Mouse (Mus musculus): Measurements from ENCODE around the gene Adcy10. TPM values are rescaled to one million over a fixed set of nuclear protein-coding genes. Genes with fewer than 3 reads are reported as not detected.

The Adcy10 gene
- polyA plus RNA-seq, 1 experiment, result not detected

DNA sequence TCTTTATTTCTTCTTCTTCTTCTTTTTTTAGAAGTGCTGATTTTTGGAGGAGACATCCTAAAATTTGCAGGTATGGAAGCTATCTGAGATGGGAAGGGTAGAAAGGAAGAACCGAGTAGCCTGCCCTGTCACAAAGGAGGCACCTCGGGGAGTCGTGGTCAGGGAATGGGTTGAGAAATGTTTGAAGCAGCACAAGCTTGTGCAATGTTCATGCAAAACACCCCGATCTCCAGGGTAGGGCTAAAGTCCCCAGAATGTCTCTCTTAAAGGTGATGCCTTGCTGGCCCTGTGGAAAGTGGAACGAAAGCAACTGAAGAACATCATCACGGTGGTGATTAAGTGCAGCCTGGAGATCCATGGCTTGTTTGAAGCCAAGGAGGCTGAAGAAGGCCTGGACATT is 21.3 kb downstream of the Adcy10 start:
- H3K4me3 ChIP-seq (replicated peaks), result no peak overlapping the region
- no peaks in the 10 kb centered on the region for H3K9me3 ChIP-seq
- TF ChIP-seq GATA1 (IDR thresholded peaks at IDR 0.05; ENCODE audit: borderline replicate concordance, low read length), result no peak
- no peak for TF ChIP-seq FLI1 (IDR thresholded peaks at IDR 0.05; ENCODE audit: low read length)
- peaks cover 20% of the 10 kb centered on the region for H3K4me1 ChIP-seq
- no peaks in the 10 kb centered on the region for H3K36me3 ChIP-seq (replicated peaks; ENCODE audit: low read length)
- H3K27me3 ChIP-seq (replicated peaks), result peaks cover 2% of the 10 kb centered on the region

- Histone ChIP-seq H3K4me3 (replicated peaks) (no peak overlapping the region), H3K27me3 (replicated peaks) (peaks cover 2% of the 10 kb centered on the region), H3K9me3 (no peaks in the 10 kb centered on the region), H3K4me1 (no peaks in the 10 kb centered on the region), H3K36me3 (replicated peaks; ENCODE audit: low read length) (no peaks in the 10 kb centered on the region)
- TF ChIP-seq GATA1 (IDR thresholded peaks at IDR 0.05; ENCODE audit: borderline replicate concordance, low read length) (no peak), FLI1 (IDR thresholded peaks at IDR 0.05; ENCODE audit: low read length) (no peak)
These were observed 25.2 kb downstream of the Adcy10 start for GRCm38 (mm10) chr1:165510161-165510560.

- no peak for TF ChIP-seq GATA1 (IDR thresholded peaks at IDR 0.05; ENCODE audit: borderline replicate concordance, low read length)
- no peak for TF ChIP-seq FLI1 (IDR thresholded peaks at IDR 0.05; ENCODE audit: low read length)
- no peaks in the 10 kb centered on the region for H3K4me1 ChIP-seq
- no peaks in the 10 kb centered on the region for H3K36me3 ChIP-seq (replicated peaks; ENCODE audit: low read length)
- no peak overlapping the region for H3K4me3 ChIP-seq (replicated peaks)
- H3K27me3 ChIP-seq (replicated peaks), result peaks cover 5% of the 10 kb centered on the region
- no peaks in the 10 kb centered on the region for H3K9me3 ChIP-seq
These were observed 35.7 kb downstream of the Adcy10 start for GRCm38 (mm10) chr1:165520716-165521115.

DNA sequence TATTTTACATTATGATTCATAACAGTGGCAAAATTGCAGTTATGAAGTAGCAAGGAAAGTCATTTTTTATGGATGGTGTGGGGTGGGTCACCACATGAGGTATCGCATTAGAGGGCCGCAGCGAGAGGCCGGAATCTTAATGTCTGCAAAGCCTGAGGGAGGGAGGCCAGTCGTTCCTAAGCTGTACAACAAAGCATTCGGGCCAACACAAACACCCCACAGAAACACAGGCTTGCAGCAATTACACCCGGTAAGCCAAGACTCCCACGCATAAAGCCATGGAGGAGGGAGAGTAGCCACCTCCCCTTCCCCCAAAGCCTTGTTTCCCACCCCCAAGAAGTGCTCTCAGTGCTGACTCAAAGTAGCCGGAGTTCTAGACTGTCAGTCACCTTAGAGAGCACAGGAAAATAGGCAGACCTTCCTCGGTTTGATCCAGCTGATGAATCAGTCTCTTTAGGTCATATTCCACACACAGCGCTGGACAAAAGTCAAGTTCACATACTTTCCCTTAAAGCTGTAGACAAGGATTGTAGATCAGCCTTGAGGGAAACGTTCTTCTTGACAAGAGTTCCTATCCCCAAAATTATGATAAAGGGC is 51.2 kb downstream of the Adcy10 start:
- H3K27me3 ChIP-seq (replicated peaks), result no peaks in the 10 kb centered on the region
- H3K36me3 ChIP-seq (replicated peaks; ENCODE audit: low read length), result no peaks in the 10 kb centered on the region
- no peak overlapping the region for H3K4me3 ChIP-seq (replicated peaks)
- TF ChIP-seq FLI1 (IDR thresholded peaks at IDR 0.05; ENCODE audit: low read length) (no peak), GATA1 (IDR thresholded peaks at IDR 0.05; ENCODE audit: borderline replicate concordance, low read length) (no peak)
- H3K9me3 ChIP-seq, result no peaks in the 10 kb centered on the region
- H3K4me1 ChIP-seq, result no peaks in the 10 kb centered on the region

DNA sequence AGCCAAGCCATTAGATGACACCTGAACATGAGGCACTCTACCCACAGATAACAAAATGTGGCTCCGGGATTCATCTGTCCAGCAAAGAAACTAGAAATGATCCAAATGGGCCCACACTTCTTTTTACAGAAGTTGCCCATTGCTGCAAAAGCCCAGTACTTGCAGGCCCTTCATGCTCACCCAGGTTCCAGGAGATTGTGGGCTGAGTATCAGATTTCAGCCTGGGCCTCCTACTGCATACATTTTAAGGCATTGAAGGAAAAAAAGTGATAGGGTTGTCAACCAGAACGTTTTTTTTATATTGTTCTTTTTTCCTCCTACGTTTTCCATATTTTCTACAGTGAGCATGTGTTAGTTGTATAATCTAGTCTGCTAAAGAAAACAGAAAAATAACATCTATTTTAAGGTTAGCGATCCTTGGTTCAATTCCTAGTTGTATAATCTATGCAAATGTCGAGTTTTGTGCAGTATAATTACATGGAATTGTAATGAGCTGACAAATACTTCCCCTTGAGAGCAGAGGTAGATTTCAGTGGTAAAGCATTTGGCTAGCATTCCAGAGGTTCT is 52.3 kb downstream of the Adcy10 start:
- TF ChIP-seq FLI1 (IDR thresholded peaks at IDR 0.05; ENCODE audit: low read length), result no peak
- TF ChIP-seq GATA1 (IDR thresholded peaks at IDR 0.05; ENCODE audit: borderline replicate concordance, low read length), result no peak
- H3K36me3 ChIP-seq (replicated peaks; ENCODE audit: low read length), result no peaks in the 10 kb centered on the region
- H3K4me1 ChIP-seq, result no peaks in the 10 kb centered on the region
- no peaks in the 10 kb centered on the region for H3K27me3 ChIP-seq (replicated peaks)
- no peak overlapping the region for H3K4me3 ChIP-seq (replicated peaks)
- no peaks in the 10 kb centered on the region for H3K9me3 ChIP-seq

GRCm38 (mm10) chr1:165556711-165557110 is 71.7 kb downstream of the Adcy10 start:
- Histone ChIP-seq H3K9me3 (peaks cover 19% of the 10 kb centered on the region), H3K4me1 (no peaks in the 10 kb centered on the region)
- TF ChIP-seq GATA1 (IDR thresholded peaks at IDR 0.05; ENCODE audit: borderline replicate concordance, low read length) (no peak), FLI1 (IDR thresholded peaks at IDR 0.05; ENCODE audit: low read length) (no peak)

GRCm38 (mm10) chr1:165559073-165559472 is 74.1 kb downstream of the Adcy10 start:
- Histone ChIP-seq H3K27me3 (replicated peaks) (peaks cover 6% of the 10 kb centered on the region), H3K9me3 (no peaks in the 10 kb centered on the region), H3K36me3 (replicated peaks; ENCODE audit: low read length) (no peaks in the 10 kb centered on the region), H3K4me1 (peaks cover 4% of the 10 kb centered on the region), H3K4me3 (replicated peaks) (no peak overlapping the region)
- TF ChIP-seq GATA1 (IDR thresholded peaks at IDR 0.05; ENCODE audit: borderline replicate concordance, low read length), result no peak
- no peak for TF ChIP-seq FLI1 (IDR thresholded peaks at IDR 0.05; ENCODE audit: low read length)

More at GRCm38 (mm10) chr1:165556711-165557110, 71.7 kb downstream of the Adcy10 start:
- H3K27me3 ChIP-seq (replicated peaks), result peaks cover 4% of the 10 kb centered on the region
- no peaks in the 10 kb centered on the region for H3K36me3 ChIP-seq (replicated peaks; ENCODE audit: low read length)
- H3K4me3 ChIP-seq (replicated peaks), result no peak overlapping the region

DNA sequence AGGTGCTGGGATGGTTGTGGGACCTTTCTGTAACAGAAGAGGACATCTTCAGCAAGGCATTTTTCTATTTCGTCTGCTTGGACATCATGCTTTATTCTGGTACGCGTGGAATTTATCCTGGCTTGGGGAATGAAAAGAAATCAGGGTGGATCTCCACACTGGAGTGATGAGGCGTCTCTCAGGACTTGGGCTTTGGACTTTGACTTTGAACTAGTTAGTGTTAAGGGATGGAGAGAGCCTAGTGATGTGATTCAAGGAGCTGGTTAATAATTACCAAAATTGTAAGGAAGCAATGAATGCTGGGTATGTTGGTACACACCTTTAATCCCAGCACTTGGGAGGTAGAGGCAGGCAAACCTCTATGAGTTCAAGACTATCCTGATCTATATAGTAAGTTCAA is 80.3 kb downstream of the Adcy10 start:
- Histone ChIP-seq H3K36me3 (replicated peaks; ENCODE audit: low read length) (no peaks in the 10 kb centered on the region), H3K4me3 (replicated peaks) (no peak overlapping the region), H3K27me3 (replicated peaks) (peaks cover 23% of the 10 kb centered on the region), H3K4me1 (peaks cover 10% of the 10 kb centered on the region), H3K9me3 (no peaks in the 10 kb centered on the region)
- TF ChIP-seq GATA1 (IDR thresholded peaks at IDR 0.05; ENCODE audit: borderline replicate concordance, low read length) (no peak), FLI1 (IDR thresholded peaks at IDR 0.05; ENCODE audit: low read length) (no peak)

- H3K9me3 ChIP-seq, result no peaks in the 10 kb centered on the region
- H3K4me3 ChIP-seq (replicated peaks), result no peak overlapping the region
These were observed 82.5 kb downstream of the Adcy10 start for GRCm38 (mm10) chr1:165567466-165567865.

DNA sequence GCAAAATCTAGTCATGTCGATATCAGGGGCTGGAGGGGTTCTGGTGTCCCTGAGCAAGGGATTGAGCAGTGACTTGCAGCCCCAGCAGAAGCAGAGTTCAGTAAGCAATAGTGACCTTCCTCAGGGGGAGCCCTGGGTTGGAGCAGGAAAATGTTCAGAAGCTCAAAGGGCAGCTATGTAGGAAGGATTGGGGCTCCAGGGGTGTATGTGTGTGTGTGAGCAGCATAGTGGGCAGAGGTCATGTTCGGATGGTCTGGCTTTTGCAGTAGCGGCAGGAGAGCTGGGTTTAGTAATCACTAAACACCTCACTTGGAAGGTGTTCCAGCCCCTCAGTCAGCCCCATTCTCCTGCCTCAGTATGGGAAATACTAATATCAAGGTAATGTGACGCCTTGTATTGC is 91.0 kb downstream of the Adcy10 start:
- Histone ChIP-seq H3K27me3 (replicated peaks) (peaks cover 23% of the 10 kb centered on the region), H3K9me3 (peaks cover 5% of the 10 kb centered on the region; the same call in 1 of the 2 replicates), H3K4me3 (replicated peaks) (no peak overlapping the region), H3K4me1 (peaks cover 8% of the 10 kb centered on the region), H3K36me3 (replicated peaks; ENCODE audit: low read length) (no peaks in the 10 kb centered on the region)
- no peak for TF ChIP-seq FLI1 (IDR thresholded peaks at IDR 0.05; ENCODE audit: low read length)
- no peak for TF ChIP-seq GATA1 (IDR thresholded peaks at IDR 0.05; ENCODE audit: borderline replicate concordance, low read length)

More at GRCm38 (mm10) chr1:165567466-165567865, 82.5 kb downstream of the Adcy10 start:
- Histone ChIP-seq H3K36me3 (replicated peaks; ENCODE audit: low read length) (no peaks in the 10 kb centered on the region), H3K27me3 (replicated peaks) (peaks cover 26% of the 10 kb centered on the region), H3K4me1 (peaks cover 10% of the 10 kb centered on the region)
- TF ChIP-seq FLI1 (IDR thresholded peaks at IDR 0.05; ENCODE audit: low read length), result no peak
- no peak for TF ChIP-seq GATA1 (IDR thresholded peaks at IDR 0.05; ENCODE audit: borderline replicate concordance, low read length)
